Mouse (Mus musculus) adrenal gland, postnatal 10 days (tissue): ENCODE results near the gene Rap1gds1. TPM values are rescaled to one million over a fixed set of nuclear protein-coding genes. Genes with fewer than 3 reads are reported as not detected.

Experiments used
- DNase-seq: peaks from one replicate; pipeline ENCODE4 v3.0.0; 2021; ENCODE audit warnings: mixed read lengths
- total RNA-seq, 2 experiments: library from RNA; stranded (reverse); gene quantifications; 2 replicates each; pipeline ENCODE4 v1.2.3; 2021

Gene Rap1gds1
- total RNA-seq, 2 experiments from 2014 or later: 49.7 to 59.1 TPM

DNA sequence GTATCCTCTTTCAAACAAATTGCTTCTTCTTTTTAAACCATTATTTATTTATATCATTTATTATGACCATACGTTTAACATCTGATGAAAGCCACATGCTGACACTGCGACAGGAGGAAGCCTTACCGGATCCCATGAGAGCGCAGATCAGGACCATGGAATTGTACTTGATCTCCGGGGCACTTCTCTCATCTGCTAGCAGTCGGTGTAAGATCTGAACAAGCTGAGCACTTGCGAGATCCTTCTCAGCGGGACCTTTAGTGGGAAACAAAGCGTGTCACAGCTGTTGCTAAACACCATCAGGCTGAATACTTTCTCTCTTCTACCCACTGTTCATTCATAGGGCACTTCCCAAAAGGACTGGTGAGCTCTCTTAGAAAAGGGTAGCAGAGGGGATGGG, 133.4 kb downstream of the Rap1gds1 start:
- no peak for DNase-seq

DNA sequence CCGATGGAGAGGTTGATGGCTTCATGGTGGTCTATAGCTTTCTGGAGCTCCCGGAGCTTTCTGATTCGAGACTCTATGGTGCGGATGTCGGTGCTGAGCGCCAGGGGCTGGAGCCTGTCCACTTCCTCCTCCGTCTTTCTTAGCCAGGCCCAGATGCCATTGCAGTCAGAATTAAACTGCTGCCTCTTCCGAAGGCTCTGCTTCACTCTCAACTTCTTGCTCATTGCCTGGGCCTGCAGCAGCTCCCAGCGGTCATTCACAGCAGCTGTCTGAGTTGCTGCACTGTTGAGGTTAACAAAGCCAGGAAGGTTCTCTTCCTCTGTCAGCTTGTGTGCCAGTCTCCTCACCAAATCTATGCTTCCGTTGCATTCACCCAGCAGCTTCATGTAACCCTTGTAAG, 137.8 kb downstream of the Rap1gds1 start:
- no peak for DNase-seq

DNA sequence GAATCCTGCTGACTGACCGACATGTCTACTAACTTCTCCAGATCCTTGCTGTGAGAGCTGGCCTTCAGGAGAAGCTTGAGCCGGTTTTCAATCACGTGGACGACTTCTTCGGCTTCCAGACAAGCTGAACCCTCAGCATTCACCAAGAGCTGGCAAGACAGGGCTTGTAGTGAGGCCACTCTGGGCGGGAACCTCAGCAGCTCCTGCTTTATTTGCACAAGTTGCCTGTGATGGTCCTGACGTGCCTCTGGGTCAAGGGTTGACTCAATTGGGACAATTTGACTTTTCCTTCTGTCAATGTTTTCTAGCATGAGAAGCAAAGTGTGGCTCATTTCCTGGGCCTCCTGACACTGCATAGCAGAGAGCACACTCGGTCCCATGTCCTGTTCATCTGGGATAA, 138.2 kb downstream of the Rap1gds1 start:
- no peak for DNase-seq

DNA sequence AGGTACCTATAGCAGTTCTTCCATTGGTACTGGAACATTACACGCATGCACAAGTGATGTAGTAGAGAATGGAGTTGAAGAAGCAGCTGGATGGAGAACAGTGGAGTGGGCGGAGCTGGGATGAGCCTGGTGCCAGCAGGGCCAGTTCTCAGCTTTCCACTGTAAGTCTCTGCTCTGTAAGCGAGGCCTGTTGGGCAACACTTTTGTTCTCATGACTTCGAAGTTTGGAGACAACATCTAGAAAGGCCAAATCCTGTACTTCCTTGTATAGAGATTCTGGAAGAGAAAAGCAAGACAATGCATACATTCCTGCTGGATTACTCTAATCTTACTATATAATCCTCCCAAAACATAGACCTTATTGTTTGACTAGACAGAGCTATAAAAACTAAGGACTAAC, 147.6 kb downstream of the Rap1gds1 start:
- no peak for DNase-seq

DNA sequence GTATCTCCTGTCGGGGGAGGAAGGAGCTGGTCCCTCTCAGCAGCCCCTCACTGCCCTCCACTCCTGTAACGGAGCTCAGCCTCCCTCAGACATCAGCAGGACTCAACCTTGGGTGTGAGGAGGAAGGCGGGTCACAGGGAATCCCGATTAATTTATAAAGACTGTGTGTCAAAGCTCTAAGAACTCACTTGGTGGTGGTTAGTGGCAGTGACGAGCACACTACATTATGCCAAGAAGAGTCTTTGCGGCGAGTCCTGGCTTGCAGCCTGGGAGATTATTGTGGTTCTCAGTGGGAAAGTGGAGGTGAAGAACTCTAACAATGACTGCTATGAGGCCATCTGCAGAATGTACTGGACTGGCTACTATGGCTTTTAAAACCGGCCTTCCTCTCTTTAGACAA, 148.8 kb downstream of the Rap1gds1 start:
- DNase-seq: no peak

DNA sequence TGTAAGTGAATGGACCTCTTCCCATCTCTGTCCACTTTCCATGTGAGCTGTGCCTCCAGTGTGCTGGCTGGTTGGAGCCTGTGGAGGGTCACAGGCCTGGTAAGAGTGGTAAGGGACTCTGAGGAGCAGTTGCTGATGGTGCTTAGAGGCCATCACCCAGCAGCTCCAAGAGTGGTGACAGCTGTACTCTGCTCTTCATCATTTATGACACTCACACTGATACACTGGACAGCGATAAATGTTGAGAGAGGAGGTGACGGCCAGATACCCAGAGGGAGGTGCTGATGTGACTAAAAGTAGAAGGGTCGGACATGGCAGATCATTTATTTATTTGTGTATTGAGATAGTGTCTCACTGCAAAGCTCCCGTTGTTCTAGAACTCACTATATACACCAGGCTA, 156.8 kb downstream of the Rap1gds1 start:
- DNase-seq: no peak

DNA sequence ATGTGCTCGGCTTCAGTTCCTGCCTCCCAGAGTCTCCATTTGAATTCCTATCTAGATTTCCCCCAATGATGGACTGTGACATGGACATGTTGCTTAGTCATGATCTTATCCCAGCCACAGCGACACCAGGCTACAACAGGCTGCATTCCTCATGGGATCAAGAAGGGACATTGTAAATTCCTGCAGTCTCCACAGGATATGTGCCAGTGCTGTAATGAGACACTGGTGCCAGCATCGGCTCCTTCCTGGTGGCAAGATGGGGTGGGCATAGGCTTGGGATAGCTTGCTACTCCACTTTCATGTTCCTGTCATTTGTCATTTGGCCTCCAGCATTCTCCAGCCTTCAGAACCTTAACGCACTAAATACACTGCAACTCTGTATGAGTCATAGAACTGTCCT, 158.0 kb downstream of the Rap1gds1 start:
- DNase-seq: no peak

DNA sequence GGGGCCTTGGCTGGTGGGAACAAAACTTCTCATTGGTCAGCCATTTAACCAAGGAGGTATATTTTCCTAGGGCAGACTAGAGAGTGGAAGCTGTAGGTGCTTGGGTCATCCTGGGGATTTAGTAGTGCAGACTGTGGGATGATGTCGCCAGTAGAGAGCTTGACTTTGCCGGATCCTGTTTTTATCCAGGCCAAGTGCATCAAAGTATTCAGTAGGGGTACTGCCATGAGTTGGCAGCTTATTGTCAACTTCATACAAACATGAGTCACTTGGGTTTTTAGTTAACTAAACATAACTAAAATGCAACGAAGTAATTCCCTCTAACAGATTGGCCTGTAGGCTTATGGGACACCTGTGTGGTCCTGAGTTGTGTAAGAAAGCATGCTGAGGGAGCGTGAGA, 158.4 kb downstream of the Rap1gds1 start:
- no peak for DNase-seq

DNA sequence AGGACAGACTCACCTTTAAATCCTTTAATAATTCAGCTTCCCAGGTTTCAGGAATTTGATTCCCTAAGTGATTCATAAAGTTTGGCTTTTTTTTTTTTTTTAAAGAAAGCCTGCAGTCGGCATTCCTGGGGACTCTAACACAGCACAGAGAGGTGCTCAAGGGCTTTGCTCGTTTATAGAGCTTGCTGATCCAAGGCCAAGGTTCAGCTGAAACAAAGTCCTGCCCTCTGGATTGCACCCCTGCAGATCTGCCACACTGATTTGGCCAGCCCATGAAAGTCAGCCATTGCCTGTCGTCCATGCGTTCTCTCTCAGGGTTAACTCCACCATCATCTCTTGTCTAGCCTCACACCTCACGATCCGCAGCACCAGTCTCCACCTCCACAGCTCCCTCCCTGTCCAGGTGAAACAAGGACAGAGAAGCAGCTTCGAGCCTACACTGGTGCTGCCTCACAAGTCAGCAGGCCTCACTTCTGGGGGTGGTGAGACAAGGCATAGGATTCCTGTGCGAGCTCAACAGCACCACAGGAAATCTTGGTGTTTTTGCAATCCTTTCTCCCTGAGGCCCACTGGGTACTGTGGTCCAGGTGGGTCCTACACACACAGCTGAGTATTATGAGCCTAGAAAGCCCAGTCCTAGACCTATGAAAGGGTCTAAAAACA, 160.2 kb downstream of the Rap1gds1 start:
- DNase-seq: no peak

DNA sequence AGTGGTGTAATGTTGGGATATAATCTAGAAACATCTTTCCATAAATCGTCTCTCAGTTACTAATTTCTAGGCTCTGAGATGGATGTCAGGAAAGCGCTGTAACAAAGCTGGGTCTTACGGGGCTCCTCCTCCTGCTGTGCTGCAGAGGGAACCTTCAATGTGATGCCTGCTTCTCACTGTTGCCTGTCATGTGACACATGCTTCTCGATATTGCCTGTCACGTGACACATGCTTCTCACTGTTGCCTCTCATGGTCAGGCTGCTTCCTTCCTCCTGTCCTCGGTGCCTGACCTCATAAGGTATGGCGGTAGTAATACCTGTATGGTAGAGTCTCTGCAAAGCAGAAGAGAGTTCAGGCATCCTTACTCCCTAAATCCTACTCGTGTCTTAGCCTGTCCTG, 162.5 kb downstream of the Rap1gds1 start:
- no peak for DNase-seq

DNA sequence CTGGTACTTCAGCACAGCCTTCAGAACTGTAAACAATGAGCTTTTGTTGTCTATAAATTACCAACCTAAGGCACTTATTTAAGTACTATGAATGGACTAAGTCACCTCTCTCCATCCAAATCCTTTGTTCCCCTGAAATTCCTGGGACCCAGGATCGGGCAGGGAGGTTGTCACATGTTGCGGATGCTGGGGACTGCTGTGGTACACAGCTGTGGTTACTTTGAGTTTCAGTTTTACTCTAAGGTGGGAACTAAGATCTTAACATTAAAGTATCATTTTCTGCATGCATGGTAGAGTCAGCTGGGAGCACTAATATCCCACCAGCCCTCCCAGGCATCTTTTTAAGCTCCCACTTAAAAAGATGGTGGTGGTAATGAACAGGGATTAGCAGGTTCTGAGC, 165.7 kb downstream of the Rap1gds1 start:
- DNase-seq: no peak

DNA sequence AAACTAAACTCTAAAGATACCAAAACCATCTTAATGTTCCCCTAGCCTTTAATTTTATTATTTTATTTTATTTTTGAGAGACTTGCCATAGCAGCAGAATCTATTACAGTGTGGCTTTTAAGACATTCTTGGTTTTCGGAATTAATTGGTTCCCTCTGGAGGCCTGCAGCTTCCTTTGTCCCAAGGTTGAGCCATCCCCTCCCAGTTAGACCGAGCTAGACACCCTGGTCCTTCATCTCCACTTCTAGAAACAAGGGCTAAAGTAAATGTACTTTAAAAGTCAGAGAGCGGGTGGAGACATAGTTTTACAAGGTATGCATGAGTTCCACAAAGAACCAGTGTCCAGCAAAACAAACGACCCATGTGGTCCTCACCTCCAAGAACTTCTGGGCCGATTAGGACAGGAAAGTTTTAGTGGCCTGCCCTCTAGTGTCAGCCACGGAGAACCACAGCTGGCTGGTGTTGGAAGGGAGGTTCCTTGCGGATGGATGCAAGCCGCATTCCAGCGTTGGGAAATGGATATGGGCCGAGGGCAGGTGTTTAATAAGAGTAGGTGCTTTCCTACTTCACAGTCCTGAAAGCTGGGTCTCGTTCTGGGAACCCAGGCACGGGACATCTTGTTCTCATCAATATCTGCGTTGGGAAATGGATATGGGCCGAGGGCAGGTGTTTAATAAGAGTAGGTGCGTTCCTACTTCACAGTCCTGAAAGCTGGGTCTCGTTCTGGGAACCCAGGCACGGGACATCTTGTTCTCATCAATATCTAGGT, 168.7 kb downstream of the Rap1gds1 start:
- DNase-seq: peak; percentile 81

DNA sequence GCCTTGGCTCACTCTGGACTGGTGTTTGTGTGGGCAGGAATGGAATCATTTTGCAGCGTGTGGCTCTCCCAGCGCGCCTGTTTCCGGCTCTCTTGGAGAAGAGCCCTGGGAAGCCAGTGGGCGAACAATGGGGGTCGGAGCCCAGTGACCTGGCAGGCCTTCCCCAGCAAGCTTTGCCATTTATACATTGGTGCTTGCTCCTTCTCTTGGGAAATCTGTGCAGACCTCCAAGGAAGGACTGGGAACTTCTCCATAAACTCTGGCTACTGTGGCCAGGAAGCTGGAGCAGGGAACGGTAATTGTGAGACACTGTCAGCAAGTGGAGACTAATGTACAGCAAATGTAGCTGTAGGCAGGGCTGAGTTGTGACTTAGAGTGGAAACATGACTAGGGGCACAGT, 169.3 kb downstream of the Rap1gds1 start:
- DNase-seq: peak; percentile 37

DNA sequence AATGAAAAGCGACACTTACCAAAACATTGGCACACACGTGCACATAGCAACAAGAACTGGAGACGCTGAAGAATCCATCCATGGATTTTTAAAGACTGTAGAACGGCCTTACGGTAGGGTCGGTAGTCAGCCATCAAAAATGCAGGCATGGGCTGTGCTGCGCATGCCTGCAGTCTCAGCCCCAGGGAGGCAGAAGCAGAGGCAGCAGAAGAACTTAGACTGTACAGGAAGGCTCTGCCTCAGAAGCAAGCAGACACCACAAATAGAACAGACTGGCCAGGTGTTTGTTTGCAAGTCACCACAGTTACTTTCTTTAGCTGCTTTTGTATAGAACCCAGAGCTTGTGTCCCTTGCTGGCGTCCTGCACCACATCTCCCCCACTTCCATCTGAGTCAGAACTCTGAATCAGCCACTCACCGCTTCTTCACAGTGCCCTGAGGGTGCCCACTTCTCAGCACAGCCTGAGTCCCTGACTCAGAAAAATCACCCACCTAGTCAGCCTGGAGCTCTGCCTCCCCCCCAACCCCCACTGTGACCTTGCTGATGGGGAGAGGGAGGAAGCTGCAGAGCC, 174.3 kb downstream of the Rap1gds1 start:
- DNase-seq: peak; percentile 62

DNA sequence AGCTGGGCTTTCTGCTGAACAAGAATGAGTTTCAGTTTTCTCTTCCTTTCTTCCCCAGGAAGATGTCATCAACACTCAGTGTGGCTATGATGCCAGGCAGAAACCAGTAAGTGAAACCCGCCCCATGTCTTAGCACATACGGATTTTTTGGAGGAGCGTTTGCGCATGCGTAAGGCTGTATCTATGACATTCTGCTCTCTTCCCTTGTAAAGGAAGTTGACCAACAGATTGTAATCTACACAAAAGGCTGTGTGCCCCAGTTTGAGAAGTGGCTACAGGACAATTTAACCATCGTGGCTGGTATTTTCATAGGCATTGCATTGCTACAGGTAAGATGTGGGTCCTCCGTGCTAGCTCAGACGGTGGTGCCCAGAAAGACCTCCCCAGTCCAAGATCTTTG, 176.9 kb downstream of the Rap1gds1 start:
- DNase-seq: no peak

DNA sequence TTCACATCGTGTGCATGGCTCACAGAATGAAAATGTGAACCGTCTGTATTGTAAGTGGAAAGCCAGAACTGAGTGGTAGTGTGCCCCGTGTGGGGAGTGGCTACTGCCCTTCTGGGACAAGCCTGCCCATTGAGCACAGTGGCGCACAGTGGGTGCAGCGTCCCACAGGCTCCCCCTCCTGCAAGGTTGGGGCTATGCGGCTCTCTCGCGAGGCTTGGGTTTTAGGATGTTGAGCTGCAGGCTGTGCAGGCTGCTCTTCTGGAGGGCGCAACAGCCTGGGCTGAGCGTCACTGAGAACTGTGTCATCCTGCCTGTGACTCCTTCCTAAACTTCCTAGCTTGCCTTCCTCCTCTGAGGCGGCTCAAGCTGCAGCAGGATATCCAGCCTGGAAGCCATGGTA, 177.5 kb downstream of the Rap1gds1 start:
- DNase-seq: no peak

DNA sequence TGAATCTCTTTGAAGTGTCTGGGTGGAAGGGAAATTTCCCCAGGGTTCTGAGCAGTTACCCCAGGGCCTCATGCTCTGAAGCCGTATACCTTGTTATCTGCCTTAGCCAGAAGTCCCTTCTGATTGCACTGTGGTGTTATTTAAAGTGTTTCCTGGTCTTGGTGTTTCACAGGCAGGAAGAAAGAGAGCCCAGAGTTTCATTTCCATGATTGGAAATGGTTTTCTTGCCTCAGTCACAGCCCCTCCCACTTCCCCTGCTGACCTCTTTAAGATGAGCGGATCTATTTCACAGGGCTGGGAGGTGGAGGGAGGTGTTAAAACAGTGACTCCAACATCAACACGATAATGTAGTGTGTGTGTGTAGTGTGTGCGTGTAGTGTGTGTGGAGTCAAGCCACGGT, 181.5 kb downstream of the Rap1gds1 start:
- DNase-seq: no peak

DNA sequence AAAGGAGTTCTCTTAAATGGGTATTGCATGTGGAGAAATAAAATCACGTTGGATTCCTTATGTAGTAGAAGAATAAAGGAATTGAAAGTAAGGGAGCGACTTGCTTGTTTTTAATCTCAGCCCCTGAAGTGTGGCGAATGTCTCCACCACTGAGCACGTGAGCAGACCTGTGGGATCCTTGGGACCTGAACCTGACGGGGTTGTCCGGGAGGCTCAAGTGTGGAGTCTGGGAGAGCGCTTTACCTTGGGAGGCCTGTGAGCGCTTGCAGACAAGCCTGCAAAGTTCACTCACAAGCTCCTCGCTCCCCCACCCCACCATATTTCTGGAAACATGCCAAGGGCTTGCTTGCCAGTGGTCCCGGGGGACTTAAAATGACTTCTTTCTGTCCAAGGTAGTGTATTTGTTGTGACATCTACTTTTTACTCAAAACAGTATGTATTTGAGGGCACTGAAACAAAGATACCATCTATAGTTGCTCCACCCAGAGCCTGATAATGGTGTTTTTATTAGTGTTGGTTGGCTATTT, 185.2 kb downstream of the Rap1gds1 start:
- DNase-seq: no peak

DNA sequence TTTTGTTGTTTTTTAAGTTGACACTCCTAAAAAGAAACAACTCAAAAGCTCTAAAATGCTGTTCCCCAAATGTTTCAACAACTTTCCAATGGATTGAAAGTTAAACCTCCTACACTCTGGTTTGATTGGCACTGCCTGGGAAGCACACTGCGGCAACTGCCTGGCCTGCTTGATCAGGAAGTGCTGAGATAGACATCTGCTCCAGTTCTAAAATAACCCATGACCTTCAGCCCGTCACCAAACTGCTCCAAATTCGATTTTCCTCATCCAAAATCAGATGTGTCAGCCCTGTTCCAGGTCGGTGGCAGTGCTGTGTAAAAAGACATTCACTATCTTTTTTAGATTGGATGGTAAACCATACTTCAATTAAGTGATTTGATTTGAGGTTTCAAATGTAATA, 185.8 kb downstream of the Rap1gds1 start:
- DNase-seq: peak; percentile 29

DNA sequence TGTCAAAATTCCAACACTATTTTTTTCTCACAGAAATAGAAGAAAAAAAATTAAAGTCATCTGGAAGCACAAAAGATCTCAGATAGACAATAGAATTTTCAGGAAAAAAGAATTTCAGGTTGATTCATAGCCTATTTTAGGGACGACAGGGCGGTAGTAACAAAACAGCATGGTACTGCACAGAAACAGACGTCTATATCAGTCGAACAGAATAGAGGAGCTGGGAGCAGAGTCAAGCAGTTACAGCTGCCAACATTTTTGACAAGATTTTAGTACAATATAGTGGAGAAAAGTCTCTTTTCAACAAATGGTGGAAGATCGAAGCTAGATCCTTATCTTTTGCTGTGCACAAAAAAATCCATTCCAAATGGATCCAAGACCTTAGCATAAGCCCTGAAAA, 188.9 kb downstream of the Rap1gds1 start:
- no peak for DNase-seq

DNA sequence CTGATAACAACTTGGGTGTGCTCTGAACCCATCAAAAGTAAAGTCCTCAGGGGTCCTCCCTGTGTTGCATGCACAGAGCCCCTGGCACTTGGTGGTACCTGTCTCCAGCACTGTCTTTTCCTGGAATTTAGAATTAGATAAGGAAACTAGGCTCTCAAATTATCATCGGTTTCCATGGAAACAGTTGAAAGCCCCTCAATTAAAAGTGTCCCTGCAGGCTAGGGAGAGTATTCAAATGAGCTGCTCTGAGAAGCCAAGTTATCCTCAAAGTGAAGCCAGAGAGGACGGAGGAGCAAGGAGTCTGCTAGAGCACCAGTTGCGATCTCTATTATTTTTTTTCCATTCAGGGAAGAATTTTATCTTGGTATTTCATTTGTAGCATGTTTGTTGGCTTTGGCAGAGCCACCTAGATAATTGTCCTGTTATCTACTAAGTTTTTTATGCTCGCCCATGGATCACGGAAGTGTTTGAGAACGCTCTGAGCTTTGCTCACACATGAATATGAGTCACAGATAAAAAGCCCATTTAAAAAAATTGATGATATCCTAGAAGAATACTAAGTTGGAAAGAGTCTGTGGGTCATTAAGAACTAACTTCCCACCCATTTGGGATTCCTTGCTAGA, 193.2 kb downstream of the Rap1gds1 start:
- no peak for DNase-seq

DNA sequence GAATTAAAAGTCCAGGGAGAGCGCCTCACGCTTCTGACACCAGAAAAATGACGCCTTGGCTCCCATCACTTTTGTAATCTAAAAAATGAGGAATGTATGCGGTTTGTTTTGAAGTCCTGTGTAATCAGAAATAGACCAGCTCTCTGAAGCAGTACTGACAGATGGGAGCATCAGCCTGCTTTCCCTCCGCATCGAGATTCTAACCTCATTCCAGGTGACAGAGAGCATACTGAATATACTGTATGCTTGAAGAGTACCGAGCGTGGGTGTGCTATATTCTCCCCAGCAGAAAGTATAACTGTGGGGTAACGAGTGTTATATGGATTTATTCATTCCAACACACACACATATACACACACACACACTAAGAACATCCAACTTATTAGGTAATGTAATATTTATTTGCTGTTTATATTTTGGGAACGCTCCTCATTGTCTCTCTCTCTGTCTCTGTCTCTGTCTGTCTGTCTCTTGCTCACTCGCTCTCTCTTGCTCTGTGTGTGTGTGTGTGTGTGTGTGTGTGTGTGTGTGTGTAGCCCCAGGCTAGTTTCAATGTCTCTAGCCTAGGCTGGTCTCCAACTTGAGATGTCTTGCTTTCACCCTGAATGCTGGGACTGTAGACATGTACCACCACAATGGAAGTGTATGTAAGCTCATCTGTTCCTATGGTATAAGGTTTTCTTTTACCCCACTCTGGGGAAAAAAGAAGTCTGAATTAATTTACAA, 193.8 kb downstream of the Rap1gds1 start:
- no peak for DNase-seq
